Mouse (Mus musculus): ENCODE results near the gene Mia. TPM values are rescaled to one million over a fixed set of nuclear protein-coding genes. Genes with fewer than 3 reads are reported as not detected.

The Mia gene
- total and polyA plus RNA-seq, 2 experiments from 2014 or later, result 34.2 to 63.6 TPM

DNA sequence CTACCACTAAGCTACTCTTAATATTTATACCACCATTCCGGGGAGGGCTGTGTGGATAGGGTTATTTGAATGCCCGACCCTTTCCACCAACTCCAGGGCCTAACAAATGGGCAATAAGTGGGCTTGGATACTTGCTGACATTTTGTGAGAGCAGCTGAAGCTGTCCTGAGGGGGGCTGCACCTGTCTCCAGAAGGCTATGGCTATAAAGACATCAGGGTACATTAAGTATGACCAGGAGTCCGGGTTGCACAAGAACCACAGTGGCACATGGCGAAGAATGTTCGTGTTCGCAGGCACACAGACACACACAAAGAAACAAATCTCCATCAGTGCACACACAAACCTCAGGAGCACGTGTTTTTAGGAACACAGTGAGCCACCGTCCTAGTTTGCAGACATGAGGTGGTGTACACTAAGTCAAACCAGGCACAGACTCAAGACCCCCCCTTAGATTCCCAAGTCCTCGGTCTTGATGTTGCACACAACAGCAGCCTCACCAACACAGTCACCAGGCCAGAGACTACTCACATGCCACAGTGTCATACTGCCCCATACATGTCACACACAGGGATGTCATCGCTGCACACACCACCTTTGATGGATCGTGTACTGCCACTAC is 13.4 kb downstream of the Mia start:
- DNase-seq (ENCODE audit: low spot score), result no peak
- Histone ChIP-seq H3K9ac (replicated peaks; ENCODE audit: low read length) (peak overlapping the region; percentile 84; the same call in 1 of the 2 replicates), H3K4me3 (ENCODE audit: low read length) (peak overlapping the region; percentile 70), H3K9me3 (ENCODE audit: low read length) (no peaks in the 10 kb centered on the region), H3K27me3 (ENCODE audit: insufficient read depth, low read length) (no peaks in the 10 kb centered on the region), H3K4me1 (ENCODE audit: insufficient read depth, low read length) (peaks cover 33% of the 10 kb centered on the region), H3K36me3 (ENCODE audit: insufficient read depth, low read length) (peaks cover 9% of the 10 kb centered on the region; the same call in 1 of the 2 replicates), H3K4me2 (ENCODE audit: low read depth, low read length) (peak overlapping the region; percentile 87), H3K27ac (peak overlapping the region; percentile 98)
- TF ChIP-seq CTCF (IDR thresholded peaks at IDR 0.05; ENCODE audit: low read depth), result no peak
- ATAC-seq, result no peak
- WGBS, result 67% methylated on average over 11 of the region's 11 CpGs

DNA sequence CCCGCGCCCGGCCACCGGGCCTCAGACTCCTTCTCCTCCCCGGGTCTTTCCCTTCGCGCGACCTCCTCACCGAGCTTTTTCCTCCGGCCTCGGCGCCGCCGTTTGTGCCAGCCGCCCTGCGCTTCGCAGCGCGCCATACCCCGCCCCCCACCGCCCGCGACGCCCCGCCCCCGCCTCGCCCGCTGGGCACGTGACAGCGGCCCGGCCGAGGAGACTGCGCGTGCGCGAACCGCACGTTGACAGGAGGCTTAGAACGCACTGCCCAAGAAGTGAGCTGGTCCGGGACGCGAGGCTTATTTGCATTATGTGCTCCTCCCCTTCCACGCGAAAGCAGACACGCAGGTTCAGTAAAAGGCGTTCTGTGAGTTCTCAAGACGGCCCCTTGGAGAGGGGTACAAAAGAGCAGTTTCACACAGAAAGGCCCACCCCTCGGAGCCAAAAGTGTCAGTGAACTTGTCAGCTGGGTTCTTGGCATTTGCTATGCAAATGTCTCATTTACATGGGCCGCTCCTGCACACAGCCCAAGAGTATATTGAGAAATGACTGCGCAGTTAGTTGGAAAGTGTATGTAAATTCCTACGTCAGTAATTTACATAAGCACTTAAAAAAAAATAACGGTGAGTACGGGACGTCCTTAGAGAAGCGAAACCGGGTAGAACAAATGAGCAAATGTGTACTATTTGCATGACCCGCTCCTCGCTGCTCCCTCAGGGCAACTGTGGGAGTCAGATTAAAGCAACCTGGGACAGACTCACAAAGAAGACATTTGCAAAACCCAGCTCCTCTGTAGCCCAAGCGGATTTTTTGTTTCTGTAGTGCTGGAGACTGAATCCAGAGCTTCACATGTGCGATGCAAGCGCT is 14.1 kb downstream of the Mia start, which contains the start of gene Egln2:
Gene Egln2, minus strand, starts transcription at position 189 of the 861 bp plus-strand sequence.
- Histone ChIP-seq H3K9me3 (ENCODE audit: low read length) (no peaks in the 10 kb centered on the region), H3K4me2 (ENCODE audit: low read depth, low read length) (peak within 1 kb of the TSS; percentile 87), H3K36me3 (ENCODE audit: insufficient read depth, low read length) (0 out of 2 replicates have a peak, but pooled peaks cover 2% of the 10 kb centered on the region), H3K27me3 (ENCODE audit: insufficient read depth, low read length) (no peaks in the 10 kb centered on the region), H3K4me1 (ENCODE audit: insufficient read depth, low read length) (peaks cover 33% of the 10 kb centered on the region), H3K9ac (replicated peaks; ENCODE audit: low read length) (peak within 1 kb of the TSS; percentile 84), H3K27ac (peak within 1 kb of the TSS; percentile 98), H3K4me3 (ENCODE audit: low read length) (peak within 1 kb of the TSS; percentile 70)
- ATAC-seq (peak; percentile 83), DNase-seq (ENCODE audit: low spot score) (peak; percentile 97)
- TF ChIP-seq CTCF (IDR thresholded peaks at IDR 0.05; ENCODE audit: low read depth), result no peak
- 2% methylated on average over 53 of the region's 61 CpGs for WGBS

DNA sequence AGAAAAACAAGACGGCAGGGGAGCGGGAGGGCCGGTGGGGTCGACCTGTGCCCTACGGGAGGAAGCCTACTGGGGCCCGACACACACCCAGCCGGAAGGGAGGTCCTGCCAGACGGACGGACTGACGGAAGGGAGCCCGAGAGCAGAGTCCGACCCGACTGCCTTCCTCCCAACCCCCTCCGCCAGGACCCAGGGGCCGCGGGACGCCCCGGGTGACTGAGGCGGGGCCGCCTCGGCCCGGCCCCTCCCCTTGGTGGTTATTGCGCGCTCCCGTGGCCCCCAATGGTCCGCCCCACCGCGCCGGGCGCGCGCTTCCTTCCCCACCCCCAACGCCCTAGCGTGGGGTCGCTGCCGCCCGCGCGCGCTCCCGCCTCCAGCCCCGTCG is 14.7 kb downstream of the Mia start:
- 0% methylated on average over 10 of the region's 43 CpGs for WGBS
- Histone ChIP-seq H3K27me3 (ENCODE audit: insufficient read depth, low read length) (no peaks in the 10 kb centered on the region), H3K4me3 (ENCODE audit: low read length) (peak overlapping the region; percentile 70), H3K9me3 (ENCODE audit: low read length) (no peaks in the 10 kb centered on the region), H3K9ac (replicated peaks; ENCODE audit: low read length) (peak overlapping the region; percentile 84), H3K4me2 (ENCODE audit: low read depth, low read length) (peak overlapping the region; percentile 87), H3K4me1 (ENCODE audit: insufficient read depth, low read length) (peaks cover 33% of the 10 kb centered on the region), H3K27ac (peak overlapping the region; percentile 98), H3K36me3 (ENCODE audit: insufficient read depth, low read length) (no peaks in the 10 kb centered on the region)
- TF ChIP-seq CTCF (IDR thresholded peaks at IDR 0.05; ENCODE audit: low read depth), result no peak
- DNase-seq (ENCODE audit: low spot score), result peak; percentile 87
- ATAC-seq, result peak; percentile 67

DNA sequence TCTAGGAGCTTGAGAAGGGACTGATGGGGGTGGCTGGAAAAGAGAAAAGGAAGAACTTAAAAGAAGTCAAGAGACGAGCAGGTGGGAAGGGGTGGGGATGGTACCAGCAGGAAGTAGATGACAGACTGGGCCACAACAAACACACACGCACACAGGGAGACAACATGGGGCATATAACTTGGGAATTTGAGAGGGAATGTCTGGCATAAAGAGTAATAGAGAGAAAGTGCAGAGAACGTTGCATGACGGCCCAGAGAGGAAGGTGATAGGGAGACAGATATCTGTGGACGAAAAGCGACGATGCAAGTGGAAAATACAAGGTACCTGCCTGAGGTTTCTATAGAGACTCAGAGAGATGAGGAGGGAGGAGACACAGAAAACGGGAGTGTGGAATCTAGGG is 15.3 kb downstream of the Mia start:
- WGBS, result 2% methylated on average over 8 of the region's 8 CpGs
- Histone ChIP-seq H3K27ac (peak overlapping the region; percentile 98), H3K27me3 (ENCODE audit: insufficient read depth, low read length) (no peaks in the 10 kb centered on the region), H3K4me2 (ENCODE audit: low read depth, low read length) (peak overlapping the region; percentile 87), H3K4me1 (ENCODE audit: insufficient read depth, low read length) (peaks cover 33% of the 10 kb centered on the region), H3K36me3 (ENCODE audit: insufficient read depth, low read length) (no peaks in the 10 kb centered on the region), H3K9me3 (ENCODE audit: low read length) (no peaks in the 10 kb centered on the region), H3K9ac (replicated peaks; ENCODE audit: low read length) (peak overlapping the region; percentile 84), H3K4me3 (ENCODE audit: low read length) (peak overlapping the region; percentile 70)
- TF ChIP-seq CTCF (IDR thresholded peaks at IDR 0.05; ENCODE audit: low read depth), result no peak
- ATAC-seq (0 out of 2 replicates have a peak, but pooled peaks have one; percentile 0), DNase-seq (ENCODE audit: low spot score) (no peak)

DNA sequence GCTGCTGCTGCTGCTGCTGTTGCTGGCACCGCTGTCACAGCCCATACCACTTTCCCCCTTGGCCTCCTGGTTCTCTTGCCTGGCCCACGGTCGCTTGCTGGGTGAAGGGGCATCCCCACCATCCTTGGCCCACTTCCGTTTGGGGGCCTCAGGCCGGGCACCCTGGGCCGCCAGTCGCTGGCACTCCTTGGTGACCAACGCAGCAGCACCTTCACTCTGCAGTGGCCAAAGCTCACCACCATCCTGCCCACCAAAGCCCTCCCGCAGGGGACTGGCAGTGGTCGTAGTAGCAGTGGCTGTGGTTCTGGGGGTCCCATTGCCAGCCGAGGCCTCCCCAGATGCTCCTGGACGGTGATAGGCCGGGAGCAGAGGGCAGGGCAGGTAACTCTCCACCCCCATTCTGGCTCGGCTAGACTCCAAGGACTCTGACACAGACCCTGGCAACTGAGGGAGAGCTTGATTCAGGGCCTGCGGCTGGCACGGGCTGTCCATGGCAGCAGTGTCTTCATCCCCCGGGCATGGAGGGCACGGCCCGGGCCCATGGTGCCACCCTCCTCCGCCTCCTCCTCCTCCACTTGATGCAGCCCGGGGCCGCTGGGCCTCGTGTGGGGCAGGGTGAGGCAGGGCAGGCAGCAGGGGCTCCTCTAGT is 15.8 kb downstream of the Mia start:
- Histone ChIP-seq H3K9me3 (ENCODE audit: low read length) (no peaks in the 10 kb centered on the region), H3K27ac (peak overlapping the region; percentile 98; the same call in 1 of the 2 replicates), H3K4me2 (ENCODE audit: low read depth, low read length) (peak overlapping the region; percentile 87), H3K36me3 (ENCODE audit: insufficient read depth, low read length) (no peaks in the 10 kb centered on the region), H3K4me3 (ENCODE audit: low read length) (peak overlapping the region; percentile 70), H3K4me1 (ENCODE audit: insufficient read depth, low read length) (peaks cover 37% of the 10 kb centered on the region), H3K9ac (replicated peaks; ENCODE audit: low read length) (peak overlapping the region; percentile 84), H3K27me3 (ENCODE audit: insufficient read depth, low read length) (no peaks in the 10 kb centered on the region)
- ATAC-seq (peak; percentile 8; the same call in 1 of the 2 replicates), DNase-seq (ENCODE audit: low spot score) (no peak)
- TF ChIP-seq CTCF (IDR thresholded peaks at IDR 0.05; ENCODE audit: low read depth), result 0 out of 2 replicates have a peak, but pooled peaks have one; percentile 1
- WGBS, result 69% methylated on average over 22 of the region's 23 CpGs

All from hindbrain, postnatal 0 days (tissue).